ENCODE assay signal across 8 mouse cellular contexts in the genomic region with DNA sequence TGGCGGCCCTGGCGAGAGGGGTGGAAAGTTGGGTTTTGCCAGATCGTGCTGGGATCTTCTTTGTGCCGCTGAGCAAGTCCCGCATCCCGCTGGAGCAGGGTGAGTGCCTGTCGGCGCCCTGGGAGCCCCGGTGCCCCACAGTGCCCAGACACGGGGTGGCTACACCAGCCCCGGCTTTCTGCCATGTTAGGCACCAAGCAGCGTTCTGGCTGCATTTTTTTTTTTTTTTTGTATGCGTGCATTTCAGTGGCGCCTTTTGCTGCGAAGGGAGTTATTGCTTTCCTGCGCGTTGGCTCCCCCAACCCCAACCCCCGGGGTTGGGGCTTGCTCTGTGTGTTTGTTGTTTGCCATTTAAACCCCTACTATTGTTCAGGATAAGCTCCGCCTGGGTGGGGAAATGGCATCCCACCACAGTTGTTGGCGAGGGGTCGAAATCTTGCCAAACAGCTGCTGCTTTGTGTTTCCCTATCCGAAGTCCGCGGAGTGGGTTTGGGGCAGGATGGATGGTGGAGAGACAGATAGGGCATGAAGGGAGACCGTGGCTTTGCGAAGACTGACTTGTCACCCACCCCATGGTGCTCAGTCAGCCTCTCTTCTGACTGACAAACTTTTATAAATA. TPM values are rescaled to one million over a fixed set of nuclear protein-coding genes. Genes with fewer than 3 reads are reported as not detected.
DNase-seq lines count a peak whose midpoint lies in the region; ATAC-seq lines count a peak whose summit lies in the region.

No protein-coding gene starts in this region.

- H3K9ac ChIP-seq in heart, embryonic 16.5 days (ENCODE audit: low read length) = peak overlapping the region; percentile 28
- no peak overlapping the region for H3K9ac ChIP-seq in liver, embryonic 16.5 days (ENCODE audit: low read depth, low read length)

- ATAC-seq in heart, embryonic 16.5 days (replicated peaks; ENCODE audit: extremely low read depth, insufficient read depth, low FRiP score) = no peak
- no peak for ATAC-seq in liver, embryonic 16.5 days (ENCODE audit: low read depth)
- no peak for ATAC-seq in inflammation-experienced regulatory T-cells, adult 6 months

- 12% methylated on average over 26 of the region's 26 CpGs for WGBS in heart, embryonic 16.5 days
- 20% methylated on average over 26 of the region's 26 CpGs for WGBS in liver, embryonic 16.5 days (ENCODE audit: insufficient replicate concordance)

- no peaks in the 10 kb centered on the region for H3K36me3 ChIP-seq in heart, embryonic 16.5 days (ENCODE audit: control insufficient read depth, insufficient read depth)
- no peaks in the 10 kb centered on the region for H3K36me3 ChIP-seq in liver, embryonic 16.5 days (ENCODE audit: control insufficient read depth, insufficient read depth)

- DNase-seq in kidney, adult 9 months = peak; percentile 17
- no peak for DNase-seq in kidney, adult 11 months
- peak; percentile 18 for DNase-seq in embryo, embryonic 10.5 days (ENCODE audit: low spot score)
- no peak for DNase-seq in spleen, postnatal 10 days (ENCODE audit: low spot score in 2 of 2)
- DNase-seq in urinary bladder, postnatal 25 days (ENCODE audit: low spot score) = no peak

- H3K4me1 ChIP-seq in heart, embryonic 16.5 days (ENCODE audit: control insufficient read depth, insufficient read depth, low read length) = no peaks in the 10 kb centered on the region
- no peaks in the 10 kb centered on the region for H3K4me1 ChIP-seq in liver, embryonic 16.5 days (ENCODE audit: control insufficient read depth, low read depth, low read length)

- no peak overlapping the region for H3K27ac ChIP-seq in heart, embryonic 16.5 days (ENCODE audit: low read length)
- H3K27ac ChIP-seq in liver, embryonic 16.5 days (ENCODE audit: low read length) = no peak overlapping the region

- peak overlapping the region; percentile 63 for H3K4me3 ChIP-seq in heart, embryonic 16.5 days (ENCODE audit: low read length)
- H3K4me3 ChIP-seq in liver, embryonic 16.5 days (ENCODE audit: low read depth, low read length) = peak overlapping the region; percentile 45

- peaks cover 9% of the 10 kb centered on the region for H3K27me3 ChIP-seq in heart, embryonic 16.5 days (ENCODE audit: control insufficient read depth, insufficient read depth, low read length)
- peaks cover 28% of the 10 kb centered on the region for H3K27me3 ChIP-seq in liver, embryonic 16.5 days (ENCODE audit: control insufficient read depth, insufficient read depth, low read depth, low read length)

- H3K9me3 ChIP-seq in heart, embryonic 16.5 days (replicated peaks; ENCODE audit: control insufficient read depth, low read length) = no peaks in the 10 kb centered on the region
- H3K9me3 ChIP-seq in liver, embryonic 16.5 days (replicated peaks; ENCODE audit: control insufficient read depth, low read length) = no peaks in the 10 kb centered on the region

- peak overlapping the region; percentile 74 for H3K4me2 ChIP-seq in heart, embryonic 16.5 days (ENCODE audit: low read depth, low read length)
- peak overlapping the region; percentile 51 for H3K4me2 ChIP-seq in liver, embryonic 16.5 days (ENCODE audit: low read depth, low read length)

RNA-seq across cellular contexts. Expression of a gene that starts 1.0 kb away (rescaled TPM):
- 2.5 TPM in 2 replicates for polyA plus RNA-seq in heart, embryonic 16.5 days (2015; fragmentation: Nextera tagmentation; extraction: Ambion mirVana)
- polyA plus RNA-seq in liver, embryonic 16.5 days (2015; fragmentation: Nextera tagmentation; extraction: Ambion mirVana) = 0.40 and 0.53 TPM in 2 replicates
- polyA plus RNA-seq in inflammation-experienced regulatory T-cells, adult 6 months (2017; shearing (Covaris generic)) = not detected

Comparison
In these comparisons a context has a peak if more than half of its experiments do, and no peak if none do; other contexts are left out.
1. DNase-seq: peak in kidney, adult 9 months (single experiment) and embryo, embryonic 10.5 days (single experiment); none in kidney, adult 11 months (single experiment), spleen, postnatal 10 days (0 of 2) and urinary bladder, postnatal 25 days (single experiment).